Mouse (Mus musculus) gastrocnemius, adult 2 months (tissue): Measurements from ENCODE around the gene Rmnd5b. TPM values are rescaled to one million over a fixed set of nuclear protein-coding genes. Genes with fewer than 3 reads are reported as not detected.
"Not testable (repeated sequence)": the region's sequence is repeated elsewhere in the genome, so short reads cannot be mapped to it uniquely, and the experiment has no call there.

ENCODE experiments used
- DNase-seq: peaks from one replicate; pipeline ENCODE4 v3.0.0; 2022
- H3K27ac ChIP-seq: fragments of 200-600 bp; 2 replicates; pipeline ENCODE4 v1.8.1; 2022; ENCODE audit warnings: mild to moderate bottlenecking
- H3K4me3 ChIP-seq: fragments of 200-600 bp; 2 replicates; pipeline ENCODE4 v1.8.1; 2022; ENCODE audit warnings: mild to moderate bottlenecking, moderate library complexity
- CTCF ChIP-seq: fragments of 200-600 bp; IDR thresholded peaks from 2 replicates; pipeline ENCODE4 v1.8.1; 2022; ENCODE audit warnings: antibody characterized with exemption, mild to moderate bottlenecking, moderate library complexity
- intact Hi-C: fragments of 180-260 bp; cut with DNase I; formaldehyde crosslinking; loops from one replicate; pipeline ENCODE4 v1.15.1; 2025
- total RNA-seq, 2 experiments: library from RNA; stranded (reverse); gene quantifications; 2 replicates each; pipeline ENCODE4 v1.2.3; 2021

Rmnd5b gene
- total RNA-seq, 2 experiments from 2014 or later = 11.4 to 11.6 TPM

GRCm38 (mm10) chr11:51615601-51616000 is 20.1 kb downstream of the Rmnd5b start:
- intact Hi-C loops = loop anchor here (5.0 kb wide), 1 partner anchor 37 kb away; the partner anchor contains the start of genes D930048N14Rik and N4bp3
- Histone ChIP-seq H3K4me3 (peak overlapping the region; percentile 69), H3K27ac (peak overlapping the region; percentile 92)
- peak; percentile 82 for DNase-seq
- TF ChIP-seq CTCF = no peak

GRCm38 (mm10) chr11:51615129-51615528 is 20.6 kb downstream of the Rmnd5b start:
- Histone ChIP-seq H3K4me3 (peak overlapping the region; percentile 69), H3K27ac (peak overlapping the region; percentile 92)
- intact Hi-C loops = loop anchor here (5.0 kb wide), 1 partner anchor 37 kb away; the partner anchor contains the start of genes D930048N14Rik and N4bp3
- DNase-seq = no peak
- TF ChIP-seq CTCF = no peak

- Histone ChIP-seq H3K4me3 (no peak overlapping the region), H3K27ac (no peak overlapping the region)
- intact Hi-C loops = no loop called here
- DNase-seq = no peak
- no peak for TF ChIP-seq CTCF
These were observed 21.4 kb downstream of the Rmnd5b start for GRCm38 (mm10) chr11:51614256-51614655.

- H3K27ac ChIP-seq, H3K4me3 ChIP-seq, intact Hi-C loops, DNase-seq: not testable (repeated sequence)
These were observed 25.8 kb downstream of the Rmnd5b start for GRCm38 (mm10) chr11:51609940-51610339.

GRCm38 (mm10) chr11:51609266-51609909 is 26.3 kb downstream of the Rmnd5b start:
- intact Hi-C loops = no loop called here
- DNase-seq = no peak
- H3K27ac ChIP-seq = no peak overlapping the region
- H3K4me3 ChIP-seq = no peak overlapping the region
- no peak for TF ChIP-seq CTCF

GRCm38 (mm10) chr11:51607096-51607738 is 28.5 kb downstream of the Rmnd5b start:
- DNase-seq = no peak
- TF ChIP-seq CTCF = no peak
- Histone ChIP-seq H3K27ac (peak overlapping the region; percentile 98), H3K4me3 (peak overlapping the region; percentile 87)
- intact Hi-C loops = no loop called here

GRCm38 (mm10) chr11:51606447-51607095 is 29.1 kb downstream of the Rmnd5b start, which contains the start of gene Hnrnpab:
Gene Hnrnpab, minus strand, starts transcription at chr11:51606847.
- intact Hi-C loops = no loop called here
- Histone ChIP-seq H3K27ac (peak within 1 kb of the TSS; percentile 98), H3K4me3 (peak within 1 kb of the TSS; percentile 87)
- DNase-seq = peak; percentile 98
- TF ChIP-seq CTCF = no peak

- peak overlapping the region; percentile 98 for H3K27ac ChIP-seq
- intact Hi-C loops = no loop called here
- TF ChIP-seq CTCF = no peak
- H3K4me3 ChIP-seq = peak overlapping the region; percentile 87
- peak; percentile 95 for DNase-seq
These were observed 29.9 kb downstream of the Rmnd5b start for GRCm38 (mm10) chr11:51605602-51606446.

- no peak for TF ChIP-seq CTCF
- no peak overlapping the region for H3K27ac ChIP-seq
- no peak for DNase-seq
- no peak overlapping the region for H3K4me3 ChIP-seq
- intact Hi-C loops = no loop called here
These were observed 33.4 kb downstream of the Rmnd5b start for GRCm38 (mm10) chr11:51602253-51602652.

- DNase-seq = no peak
- Histone ChIP-seq H3K27ac (no peak overlapping the region), H3K4me3 (no peak overlapping the region)
- intact Hi-C loops = no loop called here
- TF ChIP-seq CTCF = no peak
These were observed 38.1 kb downstream of the Rmnd5b start for GRCm38 (mm10) chr11:51597553-51597952.

GRCm38 (mm10) chr11:51595459-51596083 is 40.1 kb downstream of the Rmnd5b start:
- TF ChIP-seq CTCF = no peak
- intact Hi-C loops = no loop called here
- DNase-seq = no peak
- Histone ChIP-seq H3K27ac (peak overlapping the region; percentile 16; the same call in 1 of the 2 replicates), H3K4me3 (no peak overlapping the region)
